ENCODE assay signal across 20 mouse cellular contexts in genomic region chr2:62325388-62325787, GRCm38 (mm10).
A peak's percentile ranks its signal among the peaks of the same experiment; 100 is the strongest.
DNase-seq lines count a peak whose midpoint lies in the region; ATAC-seq and TF ChIP-seq lines count a peak whose summit lies in the region.
"Had no signal": no experiment of that assay in that cellular context is flagged by ENCODE, and none has a peak within 500 bp of the region (broad histone marks: within the 10 kb centered on the region; RNA-seq: fewer than 3 reads in every experiment).

No protein-coding gene starts in this region.

- H3K9me3 ChIP-seq in limb, embryonic 14.5 days (ENCODE audit: control insufficient read depth, low read length): no peaks in the 10 kb centered on the region
- H3K9me3 ChIP-seq in limb, embryonic 10.5 days (replicated peaks): no peaks in the 10 kb centered on the region
- no peaks in the 10 kb centered on the region; the same call in 1 of the 2 replicates for H3K9me3 ChIP-seq in heart, embryonic 16.5 days (replicated peaks; ENCODE audit: control insufficient read depth, low read length)
- H3K9me3 ChIP-seq in midbrain, embryonic 14.5 days (ENCODE audit: control insufficient read depth, low read length): no peaks in the 10 kb centered on the region
- H3K9me3 ChIP-seq: forebrain, embryonic 12.5 days; hindbrain, embryonic 15.5 days; liver, embryonic 15.5 days; megakaryocyte, embryonic 14.5 days; stomach, embryonic 15.5 days had no signal

- no peak for ATAC-seq in limb, embryonic 14.5 days (ENCODE audit: low FRiP score, low read depth)
- ATAC-seq in heart, embryonic 16.5 days (replicated peaks; ENCODE audit: extremely low read depth, insufficient read depth, low FRiP score): 0 out of 2 replicates have a peak, but pooled peaks have one; percentile 67
- no peak for ATAC-seq in midbrain, embryonic 14.5 days (ENCODE audit: low FRiP score, low TSS enrichment)
- ATAC-seq: midbrain, embryonic 16.5 days had no signal

- no peak overlapping the region for H3K27ac ChIP-seq in limb, embryonic 14.5 days (replicated peaks; ENCODE audit: low read depth, low read length)
- no peak overlapping the region for H3K27ac ChIP-seq in limb, embryonic 10.5 days
- H3K27ac ChIP-seq in gastrocnemius, adult 2 months: peak overlapping the region; percentile 76
- H3K27ac ChIP-seq in heart, embryonic 16.5 days (ENCODE audit: low read length): no peak overlapping the region
- H3K27ac ChIP-seq in midbrain, embryonic 14.5 days (replicated peaks; ENCODE audit: low read depth, low read length): no peak overlapping the region
- H3K27ac ChIP-seq: forebrain, embryonic 12.5 days; hindbrain, embryonic 15.5 days; liver, embryonic 15.5 days; stomach, embryonic 15.5 days had no signal

- TF ChIP-seq POLR2A in limb, embryonic 14.5 days (IDR thresholded peaks at IDR 0.05; ENCODE audit: borderline replicate concordance, extremely low read depth, insufficient read depth, insufficient read length): no peak

- H3K9ac ChIP-seq in limb, embryonic 14.5 days (ENCODE audit: low read depth, low read length, severe bottlenecking): no peak overlapping the region
- no peak overlapping the region for H3K9ac ChIP-seq in heart, embryonic 16.5 days (ENCODE audit: low read length)
- H3K9ac ChIP-seq in midbrain, embryonic 14.5 days (replicated peaks; ENCODE audit: low read length): no peak overlapping the region
- H3K9ac ChIP-seq: forebrain, embryonic 12.5 days; hindbrain, embryonic 15.5 days; liver, embryonic 15.5 days; stomach, embryonic 15.5 days had no signal

- H3K4me1 ChIP-seq in limb, embryonic 14.5 days (ENCODE audit: control insufficient read depth, insufficient read depth, low read length): no peaks in the 10 kb centered on the region
- H3K4me1 ChIP-seq in limb, embryonic 10.5 days: no peaks in the 10 kb centered on the region
- H3K4me1 ChIP-seq in heart, embryonic 16.5 days (ENCODE audit: control insufficient read depth, insufficient read depth, low read length): 0 out of 2 replicates have a peak, but pooled peaks cover 2% of the 10 kb centered on the region
- H3K4me1 ChIP-seq in midbrain, embryonic 14.5 days (ENCODE audit: control insufficient read depth, insufficient read depth, low read length): no peaks in the 10 kb centered on the region
- H3K4me1 ChIP-seq: forebrain, embryonic 12.5 days; hindbrain, embryonic 15.5 days; liver, embryonic 15.5 days; megakaryocyte, embryonic 14.5 days; stomach, embryonic 15.5 days had no signal

- 78% methylated on average over 2 of the region's 2 CpGs for WGBS in limb, embryonic 14.5 days
- WGBS in limb, embryonic 10.5 days: 96% methylated on average over 2 of the region's 2 CpGs
- 51% methylated on average over 2 of the region's 2 CpGs for WGBS in heart, embryonic 16.5 days
- 94% methylated on average over 2 of the region's 2 CpGs for WGBS in midbrain, embryonic 14.5 days

- no peak overlapping the region for H3K4me2 ChIP-seq in limb, embryonic 14.5 days (replicated peaks; ENCODE audit: low read depth, low read length, severe bottlenecking)
- no peak overlapping the region for H3K4me2 ChIP-seq in heart, embryonic 16.5 days (ENCODE audit: low read depth, low read length)
- no peak overlapping the region for H3K4me2 ChIP-seq in midbrain, embryonic 14.5 days (ENCODE audit: low read length)
- H3K4me2 ChIP-seq: forebrain, embryonic 12.5 days; hindbrain, embryonic 15.5 days; liver, embryonic 15.5 days; stomach, embryonic 15.5 days had no signal

- H3K27me3 ChIP-seq in limb, embryonic 14.5 days (ENCODE audit: control insufficient read depth, insufficient read depth, low read length): no peaks in the 10 kb centered on the region
- H3K27me3 ChIP-seq in limb, embryonic 10.5 days (ENCODE audit: low read depth, poor library complexity, severe bottlenecking): no peaks in the 10 kb centered on the region
- H3K27me3 ChIP-seq in heart, embryonic 16.5 days (ENCODE audit: control insufficient read depth, insufficient read depth, low read length): no peaks in the 10 kb centered on the region
- H3K27me3 ChIP-seq in midbrain, embryonic 14.5 days (ENCODE audit: control insufficient read depth, insufficient read depth, low read length): no peaks in the 10 kb centered on the region
- H3K27me3 ChIP-seq: CH12.LX; forebrain, embryonic 12.5 days; hindbrain, embryonic 15.5 days; liver, embryonic 15.5 days; megakaryocyte, embryonic 14.5 days; stomach, embryonic 15.5 days had no signal

- intact Hi-C loops in gastrocnemius, adult 2 months (cut with DNase I): no loop called here

- H3K36me3 ChIP-seq in limb, embryonic 14.5 days (ENCODE audit: control insufficient read depth, insufficient read depth, low read length): no peaks in the 10 kb centered on the region
- no peaks in the 10 kb centered on the region for H3K36me3 ChIP-seq in limb, embryonic 10.5 days
- no peaks in the 10 kb centered on the region for H3K36me3 ChIP-seq in heart, embryonic 16.5 days (ENCODE audit: control insufficient read depth, insufficient read depth)
- no peaks in the 10 kb centered on the region for H3K36me3 ChIP-seq in midbrain, embryonic 14.5 days (ENCODE audit: control insufficient read depth, insufficient read depth, low read length)
- H3K36me3 ChIP-seq: forebrain, embryonic 12.5 days; hindbrain, embryonic 15.5 days; liver, embryonic 15.5 days; stomach, embryonic 15.5 days had no signal

- TF ChIP-seq CTCF in gastrocnemius, adult 2 months (IDR thresholded peaks at IDR 0.05): no peak

- no peak overlapping the region for H3K4me3 ChIP-seq in limb, embryonic 14.5 days (replicated peaks; ENCODE audit: low read length)
- H3K4me3 ChIP-seq in limb, embryonic 10.5 days: no peak overlapping the region
- no peak overlapping the region; the same call in 1 of the 2 replicates for H3K4me3 ChIP-seq in gastrocnemius, adult 2 months
- no peak overlapping the region for H3K4me3 ChIP-seq in heart, embryonic 16.5 days (ENCODE audit: low read length)
- no peak overlapping the region for H3K4me3 ChIP-seq in midbrain, embryonic 14.5 days (replicated peaks; ENCODE audit: low read depth, low read length)
- H3K4me3 ChIP-seq: forebrain, embryonic 12.5 days; hindbrain, embryonic 15.5 days; liver, embryonic 15.5 days; megakaryocyte, embryonic 14.5 days; stomach, embryonic 15.5 days had no signal

- DNase-seq in limb, embryonic 14.5 days (ENCODE audit: low spot score): peak; percentile 12
- DNase-seq in limb, embryonic 10.5 days (ENCODE audit: low spot score): no peak
- DNase-seq in gastrocnemius, adult 2 months: peak; percentile 83
- no peak for DNase-seq in kidney, adult 8-10 months
- DNase-seq in midbrain, embryonic 14.5 days: no peak
- no peak for DNase-seq in right cerebral cortex, adult 2 months (ENCODE audit: low spot score in 2 of 2)
- DNase-seq: cerebellum, adult 9-11 months; kidney, adult 11 months; kidney, postnatal 14 days; lung, postnatal 10 days; right cerebral cortex, adult 18-20 months; thymus, adult 2 months had no signal

Comparison
In these comparisons a context has a peak if more than half of its experiments do, and no peak if none do; other contexts are left out.
1. DNase-seq: peak in limb, embryonic 14.5 days (single experiment) and gastrocnemius, adult 2 months (single experiment); none in limb, embryonic 10.5 days (single experiment), kidney, adult 8-10 months (0 of 2), midbrain, embryonic 14.5 days (single experiment) and right cerebral cortex, adult 2 months (0 of 2).